Mouse (Mus musculus) c-Kit-negative CD71-positive TER-119-positive erythroid progenitor cells, embryonic 14.5 days (primary cell): ENCODE data around the gene Oas1d.
"Not testable (repeated sequence)": the region's sequence is repeated elsewhere in the genome, so short reads cannot be mapped to it uniquely, and the experiment has no call there.

Experiments
- DNase-seq: peaks from one replicate; pipeline ENCODE4 v3.0.0-alpha.2; 2013; ENCODE audit warnings: low read depth, low spot score

Gene Oas1d

GRCm38 (mm10) chr5:120914204-120914603 lies at the start of gene Oas1d:
Gene Oas1d, plus strand, starts transcription at chr5:120914536.
- not testable (repeated sequence) for DNase-seq

DNA sequence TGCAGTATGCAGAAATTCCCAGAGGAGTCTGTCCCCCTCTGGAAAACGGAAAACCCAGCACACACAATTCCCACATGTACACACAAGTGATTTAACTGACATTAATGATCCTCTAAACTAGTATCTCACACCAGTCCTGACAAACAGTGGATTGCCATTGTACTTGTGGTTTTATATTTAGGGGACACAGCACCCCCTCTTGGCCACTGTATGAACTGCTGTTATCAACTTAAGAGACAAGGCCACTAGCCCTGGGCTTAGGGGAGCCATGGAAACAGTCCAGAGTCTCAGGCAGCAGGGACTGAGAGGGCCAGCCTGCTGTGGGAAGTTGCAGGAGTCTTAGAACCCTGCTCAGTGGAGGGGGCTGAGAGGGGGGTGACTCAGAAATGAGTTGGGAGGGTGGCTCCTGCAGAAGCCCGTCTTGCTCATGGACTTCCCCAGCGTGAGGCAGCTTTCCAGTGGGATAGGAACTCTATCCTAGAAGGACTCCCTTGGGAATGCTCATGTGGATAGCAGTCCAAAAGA lies 48.9 kb upstream of the Oas1d start:
- no peak for DNase-seq

- DNase-seq = no peak
These were observed 44.8 kb upstream of the Oas1d start for GRCm38 (mm10) chr5:120869436-120870015.

- no peak for DNase-seq
These were observed 44.3 kb upstream of the Oas1d start for GRCm38 (mm10) chr5:120870081-120870480.

- no peak for DNase-seq
These were observed 43.6 kb upstream of the Oas1d start for GRCm38 (mm10) chr5:120870782-120871181.

DNA sequence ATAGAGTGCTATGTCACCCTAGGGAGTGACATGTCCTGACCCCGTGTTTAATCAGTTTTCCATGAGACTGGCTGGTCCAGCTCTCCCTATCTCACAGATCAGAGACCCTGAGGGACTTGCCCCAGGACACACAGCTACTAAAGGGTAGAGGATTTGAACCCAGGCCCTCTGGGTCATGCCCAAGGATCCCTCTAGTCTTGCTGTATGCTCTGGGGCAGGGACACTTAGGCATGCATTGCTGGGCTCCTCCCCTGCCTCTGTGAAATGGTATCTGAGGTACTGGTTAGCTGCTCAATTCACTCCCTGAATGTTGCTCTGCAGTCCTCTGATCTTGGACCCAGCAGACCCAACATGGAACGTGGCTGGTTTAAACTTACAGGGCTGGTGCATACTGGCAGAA lies 42.9 kb upstream of the Oas1d start:
- DNase-seq = no peak

DNA sequence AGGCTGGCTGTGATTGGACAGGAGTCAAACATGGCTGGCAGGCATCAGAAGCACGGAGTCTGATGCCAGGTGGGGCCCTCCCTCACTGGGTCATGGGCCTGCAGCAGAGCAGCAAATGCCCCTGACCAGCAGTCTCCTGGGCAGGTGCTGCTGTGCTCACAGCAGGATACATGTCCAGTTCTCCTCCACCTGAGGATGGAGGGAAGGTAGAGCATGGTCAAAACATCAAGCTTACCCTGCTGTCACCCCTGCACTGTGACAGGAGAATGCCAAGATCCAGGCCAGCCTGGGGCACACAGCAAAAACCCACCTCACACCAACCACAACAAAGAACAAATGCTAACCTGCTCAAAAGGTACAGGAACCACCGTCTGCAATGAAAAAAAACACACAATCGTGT lies 37.5 kb upstream of the Oas1d start:
- not testable (repeated sequence) for DNase-seq

DNA sequence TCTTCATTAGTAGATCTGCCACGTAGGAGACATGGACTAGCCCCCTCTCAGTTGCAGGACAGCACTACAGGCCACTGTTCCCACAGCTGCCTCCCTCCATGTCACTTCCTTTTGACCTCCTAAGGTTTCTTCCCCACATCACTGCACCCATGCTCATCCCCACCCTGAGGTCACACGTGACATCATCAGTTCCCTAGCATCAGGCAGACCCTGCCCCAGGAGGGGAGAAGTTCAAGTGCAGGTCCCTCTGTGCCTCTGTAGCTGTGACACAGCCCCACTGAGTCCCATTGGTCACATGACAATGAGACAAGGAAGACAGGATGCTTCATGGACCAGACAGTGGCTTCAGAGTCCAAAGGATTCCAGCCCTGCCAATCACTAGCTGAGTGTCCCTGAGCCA lies 36.9 kb upstream of the Oas1d start:
- DNase-seq = not testable (repeated sequence)

DNA sequence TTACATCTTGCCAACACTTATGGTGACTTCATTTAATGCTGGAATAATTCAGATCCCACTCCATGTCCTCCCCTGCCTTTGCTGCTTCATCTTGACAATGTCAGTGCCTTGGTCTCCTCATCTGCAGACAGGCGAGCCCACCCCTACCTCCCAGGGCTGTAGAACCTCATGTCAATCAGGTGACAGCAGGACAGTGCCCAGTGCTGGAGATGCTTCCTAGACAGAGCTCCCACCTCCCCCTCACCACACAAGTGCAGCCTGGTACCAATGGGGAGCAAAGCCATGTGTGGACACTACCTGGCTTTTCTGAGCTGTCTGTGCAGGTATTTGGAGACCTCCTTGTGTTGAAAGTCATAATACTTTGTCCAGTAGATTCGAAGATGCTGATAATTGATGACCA lies 35.5 kb upstream of the Oas1d start:
- DNase-seq = not testable (repeated sequence)

DNA sequence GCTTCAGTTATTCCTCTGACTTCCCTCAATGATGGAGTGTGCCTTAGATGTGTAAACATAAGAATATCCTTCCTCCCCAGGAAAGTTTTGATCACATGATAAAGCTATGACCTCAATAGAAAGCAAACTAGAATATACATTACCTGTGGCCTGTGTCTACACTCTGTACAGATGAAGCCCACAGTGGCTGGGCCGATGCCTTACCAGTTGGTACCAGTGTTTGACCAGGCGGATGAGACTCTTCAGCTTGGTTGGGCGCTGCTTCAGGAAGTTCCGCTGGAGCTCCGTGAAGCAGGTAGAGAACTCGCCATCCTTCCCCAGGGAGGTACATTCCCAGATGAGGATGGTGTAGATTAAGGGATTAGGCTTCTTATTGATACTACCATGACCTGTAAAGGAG lies 32.7 kb upstream of the Oas1d start:
- DNase-seq = not testable (repeated sequence)

GRCm38 (mm10) chr5:120887413-120887812 lies 26.9 kb upstream of the Oas1d start, which contains the start of gene Oas1g:
Gene Oas1g, minus strand, starts transcription at chr5:120887613.
- DNase-seq = not testable (repeated sequence)

GRCm38 (mm10) chr5:120887831-120888230 lies 26.5 kb upstream of the Oas1d start:
- DNase-seq = no peak

DNA sequence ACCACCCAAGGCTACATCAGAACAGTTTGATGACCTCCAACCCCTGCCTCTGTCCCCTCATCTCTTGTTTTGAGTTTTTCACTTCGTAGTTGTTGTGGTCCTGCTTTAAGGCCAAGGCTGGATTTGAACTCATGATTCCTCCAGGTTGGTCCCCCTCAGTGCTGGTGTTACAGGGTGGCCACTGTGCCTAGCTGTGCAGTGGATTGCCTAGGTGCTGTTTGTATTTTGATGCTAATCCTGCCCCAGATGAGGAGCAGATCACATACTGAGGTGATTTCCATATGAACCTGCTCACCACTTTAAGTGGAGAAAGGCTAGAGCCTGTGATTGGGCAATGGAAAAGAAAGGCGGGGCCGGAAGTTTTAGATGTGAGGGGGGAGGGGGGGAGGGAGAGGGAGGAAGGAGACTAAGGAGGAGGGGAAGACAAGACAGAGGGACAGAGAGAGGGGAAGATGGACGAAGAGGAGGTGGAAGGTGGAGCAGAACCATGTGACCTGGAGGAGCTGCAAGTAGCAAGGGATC lies 26.0 kb upstream of the Oas1d start:
- DNase-seq = not testable (repeated sequence)

- no peak for DNase-seq
These were observed 24.3 kb upstream of the Oas1d start for GRCm38 (mm10) chr5:120890026-120890425.

- DNase-seq = no peak
These were observed 23.3 kb upstream of the Oas1d start for GRCm38 (mm10) chr5:120890991-120891390.

GRCm38 (mm10) chr5:120891566-120892242 lies 22.6 kb upstream of the Oas1d start:
- not testable (repeated sequence) for DNase-seq

- DNase-seq = no peak
These were observed 22.1 kb upstream of the Oas1d start for GRCm38 (mm10) chr5:120892243-120892660.

- not testable (repeated sequence) for DNase-seq
These were observed 20.5 kb upstream of the Oas1d start for GRCm38 (mm10) chr5:120893866-120894265.

GRCm38 (mm10) chr5:120894692-120895091 lies 19.6 kb upstream of the Oas1d start:
- DNase-seq = not testable (repeated sequence)

DNA sequence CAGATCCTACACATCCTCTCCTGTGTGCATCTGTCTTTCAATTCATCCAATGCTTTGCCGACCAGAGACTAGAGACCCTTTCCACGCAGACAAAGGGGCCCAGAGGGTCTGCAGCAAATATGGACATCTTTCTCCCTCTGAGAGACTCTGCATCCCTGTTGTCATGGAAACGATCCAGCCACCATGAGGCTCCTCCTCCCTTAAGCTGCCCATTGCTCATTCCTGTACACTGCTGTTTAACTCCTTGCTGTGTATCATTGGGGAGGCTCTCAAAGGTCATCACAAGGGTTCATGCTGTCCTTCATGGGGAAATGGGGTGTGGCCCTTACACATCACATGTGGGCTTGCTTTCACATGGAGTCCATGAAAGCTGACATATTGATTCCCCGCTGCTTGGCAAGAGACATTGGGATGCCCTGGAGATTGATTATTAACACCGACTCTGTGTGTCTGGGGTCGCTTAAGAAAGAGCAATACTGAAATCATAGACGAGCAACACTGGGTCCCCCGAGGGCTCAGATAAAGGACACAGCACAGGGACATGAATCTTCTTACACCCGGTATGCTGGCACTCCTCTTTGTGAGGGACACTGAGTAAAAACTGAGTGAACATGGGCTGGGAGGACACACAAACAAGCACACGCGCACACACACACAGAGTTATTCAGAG lies 19.0 kb upstream of the Oas1d start:
- DNase-seq = no peak

- no peak for DNase-seq
These were observed 16.0 kb upstream of the Oas1d start for GRCm38 (mm10) chr5:120898307-120898706.

GRCm38 (mm10) chr5:120898726-120899125 lies 15.6 kb upstream of the Oas1d start:
- no peak for DNase-seq
